Mouse (Mus musculus): ENCODE measurements around the gene Tubb1. TPM values are rescaled to one million over a fixed set of nuclear protein-coding genes. Genes with fewer than 3 reads are reported as not detected.

Gene Tubb1
- polyA plus RNA-seq, 1 experiment from 2014 or later, result 0.08 TPM

DNA sequence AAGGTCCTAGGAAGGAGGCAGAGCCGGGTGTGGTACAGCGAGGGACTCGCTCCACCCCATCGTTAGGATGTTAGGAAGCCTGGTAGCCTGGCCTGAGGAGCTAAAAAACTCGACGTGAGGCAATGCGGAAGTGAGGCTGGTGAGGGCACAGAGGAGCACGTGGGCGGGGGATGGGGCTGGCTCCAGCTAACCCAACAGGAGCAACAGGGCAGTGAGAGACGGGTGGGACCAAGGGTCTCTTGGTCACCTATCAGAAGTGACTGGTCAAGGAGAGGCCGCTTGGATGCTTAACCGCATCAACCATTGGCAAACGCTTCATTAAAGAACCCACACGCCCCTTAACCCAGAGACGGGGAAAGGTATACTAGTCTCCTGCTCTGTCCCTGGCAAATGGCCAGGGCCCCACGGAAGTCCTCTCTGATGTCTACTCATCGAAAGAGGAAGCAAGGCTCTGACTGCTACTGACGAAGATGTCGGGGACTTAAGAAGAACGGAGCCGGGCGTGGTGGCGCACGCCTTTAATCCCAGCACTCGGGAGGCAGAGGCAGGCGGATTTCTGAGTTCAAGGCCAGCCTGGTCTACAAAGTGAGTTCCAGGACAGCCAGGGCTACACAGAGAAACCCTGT, 14.3 kb upstream of the Tubb1 start:
- TF ChIP-seq EP300 (optimal IDR thresholded peaks at IDR 0.05) (no peak), CTCF (IDR thresholded peaks at IDR 0.05; ENCODE audit: low read depth) (no peak)
- DNase-seq (ENCODE audit: low spot score) (no peak), ATAC-seq (ENCODE audit: low FRiP score, low TSS enrichment) (no peak)
- no peak overlapping the region for H3K9ac ChIP-seq (ENCODE audit: low read length)
- H3K4me1 ChIP-seq (replicated peaks; ENCODE audit: control insufficient read depth, insufficient read depth), result peaks cover 4% of the 10 kb centered on the region
- no peak overlapping the region for H3K4me2 ChIP-seq (replicated peaks; ENCODE audit: low read depth)
- no peaks in the 10 kb centered on the region for H3K27me3 ChIP-seq (ENCODE audit: control insufficient read depth, insufficient read depth, low read length)
- peaks cover 2% of the 10 kb centered on the region; the same call in 1 of the 2 replicates for H3K36me3 ChIP-seq (ENCODE audit: control insufficient read depth, insufficient read depth, low read length)
- no peaks in the 10 kb centered on the region for H3K9me3 ChIP-seq (ENCODE audit: control insufficient read depth, low read length)
- no peak overlapping the region for H3K27ac ChIP-seq (replicated peaks)
- WGBS, result 81% methylated on average over 26 of the region's 26 CpGs
- no peak overlapping the region for H3K4me3 ChIP-seq (ENCODE audit: low read depth, low read length)

DNA sequence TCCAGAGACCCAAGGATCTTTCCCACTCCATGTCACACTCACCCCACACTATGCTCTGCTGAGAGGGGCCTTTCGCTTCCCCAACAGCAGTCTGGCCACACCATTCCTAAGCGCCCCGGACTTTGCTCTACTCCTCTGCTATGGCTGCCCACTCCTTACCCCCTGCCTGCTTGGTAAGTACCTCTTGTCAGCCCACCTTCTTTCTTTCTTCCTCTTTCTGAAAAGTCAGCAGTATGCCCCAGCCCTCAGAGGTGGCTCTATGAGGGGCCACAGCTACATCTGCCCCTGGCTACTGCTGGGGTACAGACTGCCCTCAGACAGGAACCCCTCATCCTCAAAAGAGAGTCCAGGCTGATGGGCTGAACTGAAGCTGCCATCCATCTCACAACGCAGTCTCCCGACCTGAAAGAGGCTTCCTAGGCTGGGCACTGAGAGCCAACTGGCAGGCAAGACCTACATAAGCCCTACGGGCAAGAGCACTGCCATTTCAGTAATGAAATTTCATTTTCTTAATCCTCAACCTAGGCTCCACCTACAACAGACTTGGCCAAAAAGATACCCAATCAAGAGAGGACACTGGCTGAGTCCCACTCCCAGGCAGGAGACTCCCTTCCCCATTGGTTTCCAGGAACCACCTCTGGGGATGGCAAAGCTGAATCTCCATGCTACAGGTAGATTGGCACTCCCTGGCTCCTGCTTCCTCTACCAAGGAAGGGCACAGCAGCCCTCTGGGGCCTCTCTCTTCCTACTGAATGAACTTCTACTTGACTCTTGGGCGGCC, 13.4 kb upstream of the Tubb1 start:
- Histone ChIP-seq H3K9me3 (ENCODE audit: control insufficient read depth, low read length) (no peaks in the 10 kb centered on the region), H3K9ac (ENCODE audit: low read length) (no peak overlapping the region)
- ATAC-seq (ENCODE audit: low FRiP score, low TSS enrichment), result no peak

GRCm38 (mm10) chr2:174437697-174437982, 12.9 kb upstream of the Tubb1 start:
- Histone ChIP-seq H3K4me2 (replicated peaks; ENCODE audit: low read depth) (peak overlapping the region; percentile 83), H3K4me3 (ENCODE audit: low read depth, low read length) (no peak overlapping the region; the same call in 1 of the 2 replicates), H3K9ac (ENCODE audit: low read length) (no peak overlapping the region; the same call in 1 of the 2 replicates), H3K9me3 (ENCODE audit: control insufficient read depth, low read length) (no peaks in the 10 kb centered on the region), H3K4me1 (replicated peaks; ENCODE audit: control insufficient read depth, insufficient read depth) (peaks cover 7% of the 10 kb centered on the region), H3K27me3 (ENCODE audit: control insufficient read depth, insufficient read depth, low read length) (no peaks in the 10 kb centered on the region), H3K27ac (replicated peaks) (no peak overlapping the region), H3K36me3 (ENCODE audit: control insufficient read depth, insufficient read depth, low read length) (peaks cover 2% of the 10 kb centered on the region; the same call in 1 of the 2 replicates)
- WGBS, result 84% methylated on average over 4 of the region's 4 CpGs
- TF ChIP-seq EP300 (optimal IDR thresholded peaks at IDR 0.05) (no peak), CTCF (IDR thresholded peaks at IDR 0.05; ENCODE audit: low read depth) (no peak)
- ATAC-seq (ENCODE audit: low FRiP score, low TSS enrichment) (no peak), DNase-seq (ENCODE audit: low spot score) (no peak)

More for the DNA sequence above, 13.4 kb upstream of the Tubb1 start:
- Histone ChIP-seq H3K27me3 (ENCODE audit: control insufficient read depth, insufficient read depth, low read length) (no peaks in the 10 kb centered on the region), H3K4me2 (replicated peaks; ENCODE audit: low read depth) (no peak overlapping the region; the same call in 1 of the 2 replicates), H3K4me3 (ENCODE audit: low read depth, low read length) (no peak overlapping the region), H3K36me3 (ENCODE audit: control insufficient read depth, insufficient read depth, low read length) (peaks cover 2% of the 10 kb centered on the region; the same call in 1 of the 2 replicates), H3K4me1 (replicated peaks; ENCODE audit: control insufficient read depth, insufficient read depth) (peaks cover 4% of the 10 kb centered on the region), H3K27ac (replicated peaks) (no peak overlapping the region)
- DNase-seq (ENCODE audit: low spot score), result no peak
- no peak for TF ChIP-seq EP300 (optimal IDR thresholded peaks at IDR 0.05)
- TF ChIP-seq CTCF (IDR thresholded peaks at IDR 0.05; ENCODE audit: low read depth), result no peak
- 91% methylated on average over 7 of the region's 7 CpGs for WGBS

DNA sequence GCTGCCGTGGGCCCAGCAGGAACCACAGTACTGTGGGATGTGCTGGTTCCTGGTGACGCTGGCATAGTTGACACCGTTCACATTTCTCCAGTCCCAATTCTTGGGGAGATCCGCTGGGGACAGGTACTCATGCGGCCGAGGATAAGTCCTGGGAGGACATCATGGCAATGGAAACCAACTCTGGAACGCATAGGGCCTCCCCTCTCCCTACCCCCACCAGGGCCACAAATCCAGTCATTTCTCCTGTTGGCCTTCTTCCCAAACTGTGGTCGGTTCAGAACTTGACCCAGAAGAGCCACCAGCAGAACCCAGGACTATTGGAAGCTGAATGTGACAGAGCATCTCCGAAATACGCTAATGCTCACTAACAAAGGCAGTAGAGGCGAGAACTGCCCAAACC, 12.3 kb upstream of the Tubb1 start:
- WGBS, result 69% methylated on average over 11 of the region's 11 CpGs
- ATAC-seq (ENCODE audit: low FRiP score, low TSS enrichment), result no peak
- DNase-seq (ENCODE audit: low spot score), result no peak
- H3K9ac ChIP-seq (ENCODE audit: low read length), result peak overlapping the region; percentile 68
- no peaks in the 10 kb centered on the region for H3K27me3 ChIP-seq (ENCODE audit: control insufficient read depth, insufficient read depth, low read length)
- peak overlapping the region; percentile 53; the same call in 1 of the 2 replicates for H3K27ac ChIP-seq (replicated peaks)
- peak overlapping the region; percentile 60 for H3K4me3 ChIP-seq (ENCODE audit: low read depth, low read length)
- H3K36me3 ChIP-seq (ENCODE audit: control insufficient read depth, insufficient read depth, low read length), result no peaks in the 10 kb centered on the region
- no peaks in the 10 kb centered on the region for H3K9me3 ChIP-seq (ENCODE audit: control insufficient read depth, low read length)
- peaks cover 8% of the 10 kb centered on the region for H3K4me1 ChIP-seq (replicated peaks; ENCODE audit: control insufficient read depth, insufficient read depth)
- no peak for TF ChIP-seq EP300 (optimal IDR thresholded peaks at IDR 0.05)
- no peak for TF ChIP-seq CTCF (IDR thresholded peaks at IDR 0.05; ENCODE audit: low read depth)
- peak overlapping the region; percentile 83 for H3K4me2 ChIP-seq (replicated peaks; ENCODE audit: low read depth)

DNA sequence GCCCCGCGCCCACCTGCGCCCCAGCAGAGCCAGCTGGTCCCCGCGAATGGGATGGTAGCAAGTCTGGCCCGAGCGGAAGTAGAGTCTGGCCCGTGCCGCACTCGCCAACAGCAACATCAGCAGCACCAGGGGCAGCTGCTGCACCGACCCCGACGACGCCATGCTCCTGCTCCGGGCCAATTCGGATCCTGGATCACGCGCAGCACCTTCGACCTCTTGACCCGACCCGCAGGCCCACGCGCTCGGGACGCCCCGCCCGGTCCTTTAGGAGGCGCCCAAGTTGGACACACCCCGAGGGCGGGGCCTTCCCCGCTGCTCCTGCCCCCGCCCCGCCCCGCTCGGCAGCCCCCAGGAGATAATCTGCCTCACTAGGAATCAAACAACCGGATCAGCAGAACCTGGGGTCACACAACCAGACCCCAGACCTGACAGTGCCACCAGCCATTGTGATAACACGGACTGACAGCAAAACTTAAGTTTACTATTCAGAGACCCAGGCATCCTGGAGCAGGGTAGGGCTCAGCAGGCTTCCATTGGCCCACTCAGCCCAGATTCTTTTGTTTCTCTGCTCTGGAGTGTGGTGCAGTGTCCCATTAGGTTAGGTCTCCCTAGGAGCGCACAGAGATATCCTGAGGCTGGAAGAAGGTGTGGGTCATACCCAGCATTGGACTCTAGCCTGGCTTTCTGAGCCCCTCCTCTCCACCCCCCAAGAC, 11.6 kb upstream of the Tubb1 start, which contains the start of gene Ctsz:
TSS of gene Ctsz (minus strand) at position 303 of the 713 bp plus-strand sequence.
- Histone ChIP-seq H3K4me2 (replicated peaks; ENCODE audit: low read depth) (peak within 1 kb of the TSS; percentile 83), H3K9me3 (ENCODE audit: control insufficient read depth, low read length) (no peaks in the 10 kb centered on the region), H3K4me3 (ENCODE audit: low read depth, low read length) (peak within 1 kb of the TSS; percentile 60), H3K9ac (ENCODE audit: low read length) (peak within 1 kb of the TSS; percentile 68), H3K4me1 (replicated peaks; ENCODE audit: control insufficient read depth, insufficient read depth) (peaks cover 8% of the 10 kb centered on the region), H3K36me3 (ENCODE audit: control insufficient read depth, insufficient read depth, low read length) (no peaks in the 10 kb centered on the region), H3K27me3 (ENCODE audit: control insufficient read depth, insufficient read depth, low read length) (no peaks in the 10 kb centered on the region), H3K27ac (replicated peaks) (peak within 1 kb of the TSS; percentile 53; the same call in 1 of the 2 replicates)
- DNase-seq (ENCODE audit: low spot score) (peak; percentile 77), ATAC-seq (ENCODE audit: low FRiP score, low TSS enrichment) (peak; percentile 67)
- no peak for TF ChIP-seq EP300 (optimal IDR thresholded peaks at IDR 0.05)
- TF ChIP-seq CTCF (IDR thresholded peaks at IDR 0.05; ENCODE audit: low read depth), result no peak
- under 1% methylated on average over 38 of the region's 38 CpGs for WGBS

All from stomach, postnatal 0 days (tissue).